Comparison of ENCODE assay signal across 7 mouse cellular contexts in genomic region chr17:29439992-29440391, GRCm38 (mm10). TPM values are rescaled to one million over a fixed set of nuclear protein-coding genes. Genes with fewer than 3 reads are reported as not detected.
DNase-seq lines count a peak whose midpoint lies in the region; ATAC-seq and TF ChIP-seq lines count a peak whose summit lies in the region.

No protein-coding gene starts in this region.

- peaks cover 11% of the 10 kb centered on the region; the same call in 1 of the 2 replicates for H3K4me1 ChIP-seq in lung, postnatal 0 days (ENCODE audit: insufficient read depth, low read depth, low read length)
- H3K4me1 ChIP-seq in heart, embryonic 16.5 days (ENCODE audit: control insufficient read depth, insufficient read depth, low read length), result peaks cover 24% of the 10 kb centered on the region

- WGBS in lung, postnatal 0 days, result 54% methylated on average over 4 of the region's 4 CpGs
- 45% methylated on average over 4 of the region's 4 CpGs for WGBS in heart, embryonic 16.5 days

- H3K27me3 ChIP-seq in lung, postnatal 0 days (replicated peaks; ENCODE audit: insufficient read depth, low read length), result no peaks in the 10 kb centered on the region
- H3K27me3 ChIP-seq in heart, embryonic 16.5 days (ENCODE audit: control insufficient read depth, insufficient read depth, low read length), result no peaks in the 10 kb centered on the region
- no peaks in the 10 kb centered on the region for H3K27me3 ChIP-seq in myocyte (ENCODE audit: control insufficient read depth, insufficient read depth, insufficient read length)

- no peaks in the 10 kb centered on the region for H3K79me2 ChIP-seq in myocyte (ENCODE audit: control insufficient read depth, insufficient read depth)

- H3ac ChIP-seq in myocyte (ENCODE audit: control insufficient read depth, insufficient read length), result no peak overlapping the region

- TF ChIP-seq POLR2A in myocyte (IDR thresholded peaks at IDR 0.05; ENCODE audit: insufficient read length, low read depth), result no peak

- no peak overlapping the region for H3K9ac ChIP-seq in lung, postnatal 0 days (replicated peaks; ENCODE audit: low read depth)
- no peak overlapping the region for H3K9ac ChIP-seq in heart, embryonic 16.5 days (ENCODE audit: low read length)

- no peak overlapping the region for H3K4me3 ChIP-seq in lung, postnatal 0 days (ENCODE audit: low read depth, low read length)
- no peak overlapping the region for H3K4me3 ChIP-seq in heart, embryonic 16.5 days (ENCODE audit: low read length)
- no peak overlapping the region for H3K4me3 ChIP-seq in myocyte

- DNase-seq in lung, postnatal 0 days (ENCODE audit: low spot score), result peak; percentile 61
- no peak for DNase-seq in lung, postnatal 14 days
- DNase-seq in adrenal gland, adult 2 months, result peak; percentile 86
- DNase-seq in left cerebral cortex, adult 18-20 months (ENCODE audit: low spot score in 2 of 2), result no peak
- DNase-seq in right cerebral cortex, adult 2 months (ENCODE audit: low spot score in 2 of 2), result no peak

- no peak for TF ChIP-seq CTCF in lung, postnatal 0 days (IDR thresholded peaks at IDR 0.05)

- no peaks in the 10 kb centered on the region for H3K9me3 ChIP-seq in lung, postnatal 0 days (ENCODE audit: low read length)
- no peaks in the 10 kb centered on the region for H3K9me3 ChIP-seq in heart, embryonic 16.5 days (replicated peaks; ENCODE audit: control insufficient read depth, low read length)

- no peaks in the 10 kb centered on the region for H3K36me3 ChIP-seq in lung, postnatal 0 days (ENCODE audit: insufficient read depth, low read length)
- no peaks in the 10 kb centered on the region for H3K36me3 ChIP-seq in heart, embryonic 16.5 days (ENCODE audit: control insufficient read depth, insufficient read depth)
- no peaks in the 10 kb centered on the region for H3K36me3 ChIP-seq in myocyte (ENCODE audit: control insufficient read depth, insufficient read depth)

- ATAC-seq in lung, postnatal 0 days, result peak; percentile 17
- no peak for ATAC-seq in heart, embryonic 16.5 days (replicated peaks; ENCODE audit: extremely low read depth, insufficient read depth, low FRiP score)

- no peak overlapping the region for H3K4me2 ChIP-seq in lung, postnatal 0 days (replicated peaks; ENCODE audit: low read depth, low read length)
- H3K4me2 ChIP-seq in heart, embryonic 16.5 days (ENCODE audit: low read depth, low read length), result no peak overlapping the region
- peak overlapping the region; percentile 33 for H3K4me2 ChIP-seq in myocyte (ENCODE audit: low read depth)

- TF ChIP-seq EP300 in lung, postnatal 0 days (IDR thresholded peaks at IDR 0.05), result peak; percentile 61

- H3K27ac ChIP-seq in lung, postnatal 0 days (ENCODE audit: low read length), result 0 out of 2 replicates have a peak overlapping the region, but pooled peaks have one; percentile 4
- H3K27ac ChIP-seq in heart, embryonic 16.5 days (ENCODE audit: low read length), result peak overlapping the region; percentile 92

TF ChIP-seq in myocyte, 11 proteins besides CTCF, POLR2A, EP300 and RAD21:
- TF ChIP-seq REST (IDR thresholded peaks at IDR 0.05; ENCODE audit: insufficient read depth, insufficient read length) (no peak), USF1 (IDR thresholded peaks at IDR 0.05; ENCODE audit: low read depth) (peak; percentile 16), E2F4 (IDR thresholded peaks at IDR 0.05; ENCODE audit: insufficient read depth) (no peak), SRF (IDR thresholded peaks at IDR 0.05; ENCODE audit: control insufficient read depth, insufficient read length, low read depth) (no peak), TCF12 (IDR thresholded peaks at IDR 0.05; ENCODE audit: insufficient read depth, poor library complexity, severe bottlenecking) (peak; percentile 20), MYOG (IDR thresholded peaks at IDR 0.05; ENCODE audit: control insufficient read depth in 1 of 3, insufficient read depth in 1 of 3, insufficient read length in 2 of 3, low read depth in 2 of 3) (peak in 1 of 3 experiments; percentile 83), MYOD1 (IDR thresholded peaks at IDR 0.05; ENCODE audit: control insufficient read depth in 1 of 3, insufficient read length in 2 of 3, low read depth in 2 of 3) (peak in 1 of 3 experiments; percentile 73), TCF3 (IDR thresholded peaks at IDR 0.05; ENCODE audit: insufficient read length, low read depth) (peak; percentile 8)

RNA-seq across cellular contexts. Expression of gene Pim1, which starts 50.6 kb away (rescaled TPM):
- polyA plus RNA-seq in lung, postnatal 0 days (2015; fragmentation: Nextera tagmentation; extraction: Ambion mirVana), result 30.0 and 49.5 TPM in 2 replicates
- 100 to 1,000 TPM; 120 to 124 TPM for total RNA-seq in adrenal gland, adult 2 months (2021)
- polyA plus RNA-seq in adrenal gland, adult 2 months (2012; rRNA removed), result 150 and 153 TPM in 2 replicates
- 14.4 and 15.7 TPM in 2 replicates for polyA plus RNA-seq in heart, embryonic 16.5 days (2015; fragmentation: Nextera tagmentation; extraction: Ambion mirVana)
- 16.3 TPM for polyA plus RNA-seq in myocyte (2012; fragmentation: generic; extraction: Trizol)
- total RNA-seq in left cerebral cortex, adult 18-20 months (2021), result 10 to 100 TPM in 1 of 2 experiments, 1 to 10 TPM in 1; 6.9 to 16.9 TPM

Comparison
In these comparisons a context has a peak if more than half of its experiments do, and no peak if none do; other contexts are left out.
1. DNase-seq: peak in lung, postnatal 0 days (single experiment) and adrenal gland, adult 2 months (single experiment); none in lung, postnatal 14 days (single experiment), left cerebral cortex, adult 18-20 months (0 of 2) and right cerebral cortex, adult 2 months (0 of 2).